Mouse (Mus musculus) leukemia stem cell, adult 10-12 weeks (primary cell): ENCODE data around the gene Cobll1. TPM values are rescaled to one million over a fixed set of nuclear protein-coding genes. Genes with fewer than 3 reads are reported as not detected.

ENCODE experiments used
- polyA plus RNA-seq: library from polyadenylated mRNA; stranded (reverse); fragments of >175 nt; gene quantifications from 2 replicates; pipeline ENCODE4 v1.2.3, GENCODE M21; 2012; ENCODE audit warnings: low replicate concordance

The Cobll1 gene
- 3.2 and 5.2 TPM in 2 replicates for polyA plus RNA-seq

GRCm38 (mm10) chr2:65238964-65239570 lies at the start of gene Cobll1:
Cobll1 (minus strand) TSS chr2:65239403.

Other genes starting within 250 kb of the Cobll1 start
- 0.08 TPM in 1 of 2 replicates, not detected in the other for gene Grb14, start 214.4 kb downstream of the Cobll1 start, polyA plus RNA-seq
- not detected in 2 replicates for gene Slc38a11, start 124.6 kb upstream of the Cobll1 start, polyA plus RNA-seq